Mouse (Mus musculus): ENCODE measurements around the gene Dolk.

GRCm38 (mm10) chr2:30237881-30238280 lies 48.3 kb downstream of the Dolk start:
- TF ChIP-seq CTCF (IDR thresholded peaks at IDR 0.05; ENCODE audit: borderline replicate concordance, extremely low read depth, insufficient read depth, insufficient read length) (no peak), POLR2A (IDR thresholded peaks at IDR 0.05; ENCODE audit: borderline replicate concordance, extremely low read depth, insufficient read depth, insufficient read length, poor library complexity, severe bottlenecking) (no peak)
